Mouse (Mus musculus) adrenal gland, postnatal 10 days (tissue): ENCODE measurements at regions not wholly inside any gene's neighbourhood (a gene's known extent, or its start where the extent isn't known, plus 50 kb on each side); places are given as distances from the start of the nearest gene placed in this dataset.

Experiments
- DNase-seq: peaks from one replicate; pipeline ENCODE4 v3.0.0; 2021; ENCODE audit warnings: mixed read lengths

DNA sequence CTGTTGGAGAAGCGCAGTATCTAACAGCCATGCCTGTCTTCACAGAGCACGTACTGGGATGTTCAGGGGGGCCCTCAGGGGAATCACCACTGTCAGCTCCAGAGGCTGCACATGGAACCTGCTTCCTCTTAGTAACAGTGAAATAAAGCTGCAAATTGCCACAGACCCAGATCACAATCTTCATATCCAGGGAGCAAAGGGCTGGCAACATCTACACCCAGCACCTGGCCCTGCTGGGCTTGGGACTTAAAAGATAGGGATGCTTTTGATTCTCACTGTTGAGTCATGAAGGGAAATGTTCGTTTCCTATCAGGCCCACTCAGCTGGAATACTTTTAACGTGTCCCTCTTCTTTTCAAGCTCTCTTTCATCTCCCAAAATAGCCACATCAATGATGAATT, 322.4 kb upstream of the Trib2 start:
- DNase-seq, result no peak

DNA sequence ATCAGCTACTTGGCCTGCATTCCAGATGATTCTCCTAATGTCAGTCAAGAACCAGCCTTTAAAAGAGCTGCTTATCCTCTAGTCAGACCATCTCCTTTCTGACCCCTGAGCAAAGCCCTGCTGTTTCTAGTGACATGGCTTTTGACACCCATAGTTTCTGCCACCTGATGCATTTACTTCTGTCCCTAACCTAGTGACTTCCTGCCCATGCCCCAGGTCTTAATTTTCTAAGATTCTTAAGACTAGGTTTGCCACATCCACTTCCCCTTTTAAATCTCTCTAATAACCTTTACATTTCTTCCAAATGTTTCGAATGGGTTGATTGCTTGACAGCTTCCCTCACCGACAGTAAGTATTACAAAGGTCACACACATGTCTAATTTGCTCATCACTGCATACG, 321.1 kb upstream of the Trib2 start:
- no peak for DNase-seq

DNA sequence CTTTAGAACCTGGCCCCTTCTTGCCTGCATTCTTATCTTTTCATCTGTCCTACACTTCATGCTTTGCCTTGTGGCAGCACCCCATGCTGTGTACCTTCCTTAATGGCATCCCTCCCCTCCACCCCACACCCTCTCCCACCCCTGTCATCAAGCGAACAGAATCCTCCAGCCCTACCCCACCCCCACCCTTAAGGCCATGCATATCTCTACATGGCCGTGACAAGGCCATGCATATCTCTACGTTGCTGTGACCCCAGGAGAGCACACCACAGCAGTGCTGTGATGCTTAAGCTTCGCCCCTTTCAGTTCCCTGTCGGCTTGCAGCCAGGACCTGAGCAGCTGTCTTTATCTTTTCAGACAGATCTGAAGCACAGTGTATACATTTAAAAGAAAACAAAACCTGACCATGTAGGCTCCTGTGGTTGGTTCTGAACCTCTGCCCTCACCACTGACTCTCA, 319.5 kb upstream of the Trib2 start:
- DNase-seq, result no peak

DNA sequence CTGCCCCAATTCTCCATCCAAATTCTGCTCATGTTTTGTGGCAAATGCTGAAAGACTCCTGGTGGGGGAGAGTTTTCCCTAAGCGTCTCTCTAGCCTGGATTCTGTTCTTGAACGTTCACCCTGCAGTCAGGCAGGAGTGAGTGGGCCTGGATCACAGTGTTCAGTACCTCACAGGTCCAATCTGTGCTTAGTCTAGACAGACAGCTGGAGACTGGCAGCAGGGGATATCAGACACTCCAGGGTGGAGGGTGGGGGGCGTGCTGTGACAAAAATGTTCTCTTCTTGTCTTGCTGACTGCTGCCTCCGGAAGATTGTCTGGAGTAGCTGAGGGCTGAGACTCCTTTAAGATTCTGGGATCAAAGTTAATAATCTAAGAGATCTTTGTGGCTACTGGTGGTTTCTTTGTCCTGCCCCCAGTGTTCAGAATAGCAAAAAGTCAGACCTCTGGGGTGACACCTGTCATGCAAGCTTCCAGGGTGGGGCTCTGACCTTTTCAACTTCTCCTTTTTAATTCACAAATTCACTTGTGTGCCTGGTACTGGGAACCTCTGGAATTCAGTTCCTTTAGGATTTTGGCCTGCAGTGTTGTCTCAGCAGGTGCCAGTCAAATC, 319.0 kb upstream of the Trib2 start:
- DNase-seq, result no peak

DNA sequence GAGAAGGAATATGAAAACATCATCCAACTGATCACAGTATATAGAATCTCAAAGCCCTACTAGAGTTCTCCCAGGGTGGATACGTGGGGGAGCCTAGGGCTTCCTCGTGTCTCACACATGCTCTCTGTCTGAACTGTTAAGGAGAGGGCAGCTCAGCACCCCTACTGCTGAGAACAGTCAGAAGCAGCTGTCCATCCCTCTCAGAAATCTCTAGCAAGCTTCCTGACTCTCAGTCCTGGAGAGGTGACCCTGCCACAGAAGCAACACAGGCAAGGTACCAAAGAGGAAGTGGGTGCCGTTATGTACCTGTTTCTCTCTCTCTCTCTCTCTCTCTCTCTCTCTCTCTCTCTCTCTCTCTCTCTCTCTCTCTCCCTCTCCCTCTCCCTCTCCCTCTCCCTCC, 317.7 kb upstream of the Trib2 start:
- DNase-seq, result no peak

DNA sequence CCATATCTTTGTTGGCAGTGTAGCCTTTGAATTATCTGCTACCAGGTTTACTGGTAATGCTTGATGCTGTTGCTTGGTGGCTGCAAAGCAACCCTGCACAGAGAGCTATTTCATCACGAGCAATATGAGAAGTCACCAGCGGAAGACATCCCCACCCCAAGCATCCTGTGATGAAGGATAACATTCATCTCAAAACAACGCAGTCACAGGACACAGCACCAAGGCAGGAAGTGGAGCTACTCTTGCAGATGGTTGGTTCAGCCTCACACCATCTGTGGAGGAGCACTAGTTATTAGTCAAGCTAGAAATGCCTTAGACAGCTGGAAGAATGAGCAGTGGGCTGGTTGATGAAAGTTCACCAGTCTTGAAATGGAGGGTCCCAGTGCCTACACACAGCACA, 316.5 kb upstream of the Trib2 start:
- no peak for DNase-seq

DNA sequence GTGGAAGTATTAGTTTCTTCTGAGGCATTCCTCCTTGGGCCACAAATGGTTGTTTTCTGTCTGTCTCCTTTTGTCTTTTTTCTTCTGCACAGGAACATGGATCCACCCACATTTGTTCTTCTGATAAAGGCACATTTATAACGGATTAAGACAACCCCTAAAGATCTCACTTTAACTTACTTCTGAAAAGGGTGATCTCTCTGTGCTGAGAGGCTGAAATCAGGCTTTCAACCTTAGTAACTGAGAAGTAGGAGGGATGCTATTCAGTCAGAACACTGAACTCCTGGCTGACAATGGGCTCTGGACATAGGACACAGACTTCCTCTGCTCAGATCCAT, 315.0 kb upstream of the Trib2 start:
- DNase-seq, result no peak

DNA sequence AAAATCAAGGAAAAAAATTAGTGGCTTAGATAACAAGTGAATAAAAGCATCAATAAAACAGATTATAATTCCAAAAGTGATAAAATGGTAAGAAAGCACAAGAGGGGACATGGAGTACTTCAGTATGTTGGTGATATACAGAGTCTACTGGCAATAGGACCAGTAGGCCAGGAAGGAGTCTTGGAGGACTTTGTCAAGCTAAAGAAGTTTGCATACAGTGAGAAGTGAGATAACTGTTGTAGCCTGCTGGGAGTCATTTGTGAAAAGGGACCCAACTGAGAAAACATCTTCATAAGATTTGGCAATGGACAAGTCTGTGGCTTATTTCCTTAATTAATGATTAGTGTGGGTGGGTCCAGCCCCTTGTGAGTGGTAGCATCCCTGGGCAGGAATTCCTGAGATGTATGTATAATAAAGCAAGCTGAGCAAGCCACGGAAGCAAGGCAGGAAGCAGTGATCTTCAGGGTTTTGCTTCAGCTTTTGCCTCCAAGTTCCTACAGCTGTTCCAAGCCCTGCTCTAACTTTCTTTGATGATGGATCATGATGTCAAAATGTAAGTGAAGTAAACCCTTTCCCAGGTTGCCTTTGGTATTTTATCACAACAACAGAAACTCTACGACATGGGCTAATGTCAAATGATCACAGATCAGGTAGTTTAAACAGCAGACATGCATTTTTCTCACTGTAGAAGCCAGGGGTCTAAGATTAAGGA, 314.5 kb upstream of the Trib2 start:
- DNase-seq, result no peak

DNA sequence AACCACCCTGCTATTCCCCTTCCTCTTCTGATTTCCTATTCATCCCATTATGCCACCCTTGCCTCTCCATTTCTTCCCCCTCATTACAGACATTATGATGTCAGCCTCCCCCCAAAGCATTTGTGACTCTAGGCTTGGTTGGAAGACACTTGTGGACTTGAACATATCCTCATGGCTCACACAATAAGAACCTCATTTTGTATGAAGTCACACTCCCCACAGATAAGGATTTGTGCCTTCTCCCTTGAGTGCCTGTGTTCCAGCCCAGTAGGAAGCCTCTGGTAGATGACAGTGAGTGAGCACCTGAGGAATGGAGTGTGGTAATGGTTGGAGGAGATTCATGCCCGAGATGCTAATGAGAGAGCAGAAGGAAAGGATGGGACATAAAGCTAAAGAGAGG, 313.9 kb upstream of the Trib2 start:
- DNase-seq, result no peak

DNA sequence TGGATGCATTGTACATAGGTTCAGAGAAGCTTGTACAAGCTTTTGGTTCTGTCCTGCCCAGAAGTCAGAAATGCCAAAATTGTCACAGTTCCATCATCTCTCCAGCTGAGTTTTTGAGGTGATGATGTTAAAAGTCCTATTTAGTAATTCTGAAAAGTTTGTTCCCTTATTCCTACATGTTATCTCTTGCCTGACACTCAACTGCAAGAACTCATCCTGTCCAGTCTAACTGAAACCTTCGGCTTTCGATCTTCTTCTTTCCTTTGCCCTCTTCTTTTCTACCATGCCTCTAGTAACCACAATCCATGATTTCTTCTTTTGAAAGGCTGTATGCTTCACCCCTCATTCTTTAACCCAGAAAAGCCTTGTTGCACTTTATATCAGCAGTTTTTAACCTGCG, 313.2 kb upstream of the Trib2 start:
- DNase-seq, result no peak

DNA sequence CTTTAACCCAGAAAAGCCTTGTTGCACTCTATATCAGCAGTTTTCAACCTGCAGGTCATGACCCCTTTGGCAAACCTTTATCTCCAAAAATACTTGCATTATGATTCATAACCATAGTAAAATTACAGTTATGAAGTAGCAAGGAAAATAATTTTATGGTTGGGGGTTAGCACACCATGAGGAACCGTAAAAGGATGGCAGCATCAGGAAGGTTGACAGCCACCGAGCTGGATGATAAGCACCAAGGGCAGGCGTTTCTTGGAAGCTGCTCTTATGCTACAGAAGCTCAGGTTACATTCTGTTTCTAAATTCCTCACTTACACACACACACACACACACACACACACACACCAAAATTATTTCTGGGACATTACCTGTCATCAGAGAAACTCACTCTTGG, 312.5 kb upstream of the Trib2 start:
- no peak for DNase-seq

DNA sequence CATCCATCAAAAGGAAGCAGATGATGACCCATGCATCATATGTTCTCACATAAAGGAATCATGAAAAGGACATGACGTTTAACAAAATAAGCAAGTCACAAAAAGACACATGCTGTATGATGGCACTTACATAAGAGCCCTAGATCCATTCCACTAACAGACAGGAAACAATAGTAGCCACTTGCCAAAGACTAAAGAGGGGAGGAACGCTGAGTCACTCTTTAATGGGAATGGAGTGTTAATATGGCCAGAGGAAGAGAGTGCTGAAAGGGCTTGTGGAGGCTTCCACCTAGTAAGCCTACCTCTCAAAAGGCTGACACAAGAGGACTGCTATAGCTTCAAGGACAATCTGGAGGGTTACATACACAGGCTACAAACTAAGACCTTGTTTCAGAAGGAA, 308.2 kb upstream of the Trib2 start:
- DNase-seq, result no peak

DNA sequence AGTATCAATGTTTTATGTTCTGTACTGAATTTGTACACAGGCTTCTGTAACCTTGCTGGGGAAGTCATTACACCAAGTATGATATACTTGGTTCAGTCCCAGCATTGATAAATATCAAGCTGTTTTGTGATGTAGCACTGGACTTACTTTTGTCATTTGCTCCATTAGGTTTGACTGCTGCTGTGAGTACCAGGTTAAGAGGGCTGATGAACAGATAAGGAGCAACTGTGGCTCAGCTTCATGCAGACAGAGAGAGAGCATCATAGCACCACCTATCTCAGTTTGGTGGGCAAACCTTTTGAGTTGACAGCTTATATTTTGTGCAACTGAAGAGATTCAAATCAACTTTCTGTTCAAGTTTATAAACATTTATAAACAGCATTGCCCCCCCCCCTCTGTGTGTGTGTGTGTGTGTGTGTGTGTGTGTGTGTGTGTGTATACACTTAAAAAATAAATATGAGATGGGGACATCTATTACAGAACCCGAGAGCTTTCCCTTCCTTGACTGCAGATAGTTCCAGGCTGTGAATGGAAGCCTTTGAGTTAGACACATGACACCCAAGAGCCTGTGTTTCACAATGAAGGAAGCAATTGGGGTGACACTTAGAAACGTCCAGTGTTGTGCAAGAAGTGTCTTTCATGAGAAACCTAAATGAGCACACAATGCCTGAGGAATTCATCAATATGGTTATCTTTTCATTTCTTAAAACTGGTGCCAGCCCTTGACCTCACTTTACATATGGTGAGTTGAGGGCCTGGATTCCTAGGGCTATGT, 305.8 kb upstream of the Trib2 start:
- DNase-seq, result no peak

DNA sequence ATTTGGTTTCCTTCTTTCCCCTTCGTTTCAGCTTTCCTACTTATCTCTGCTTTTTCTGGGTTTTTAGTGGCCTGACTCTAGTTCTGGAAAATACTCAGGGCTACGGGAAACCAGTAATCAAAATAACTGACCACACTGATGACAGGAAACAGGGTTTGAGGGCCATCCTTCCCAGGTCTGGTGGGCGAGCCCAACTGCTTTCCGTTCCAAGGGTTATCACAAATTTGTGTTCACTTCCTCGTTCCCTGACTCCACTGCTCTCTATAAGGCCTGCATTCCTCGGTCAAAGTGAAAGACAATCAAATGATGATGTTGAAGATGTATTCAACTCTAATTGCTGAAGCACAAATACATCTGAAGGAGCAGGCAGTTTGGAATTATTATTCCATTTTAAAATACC, 305.1 kb upstream of the Trib2 start:
- DNase-seq, result no peak

DNA sequence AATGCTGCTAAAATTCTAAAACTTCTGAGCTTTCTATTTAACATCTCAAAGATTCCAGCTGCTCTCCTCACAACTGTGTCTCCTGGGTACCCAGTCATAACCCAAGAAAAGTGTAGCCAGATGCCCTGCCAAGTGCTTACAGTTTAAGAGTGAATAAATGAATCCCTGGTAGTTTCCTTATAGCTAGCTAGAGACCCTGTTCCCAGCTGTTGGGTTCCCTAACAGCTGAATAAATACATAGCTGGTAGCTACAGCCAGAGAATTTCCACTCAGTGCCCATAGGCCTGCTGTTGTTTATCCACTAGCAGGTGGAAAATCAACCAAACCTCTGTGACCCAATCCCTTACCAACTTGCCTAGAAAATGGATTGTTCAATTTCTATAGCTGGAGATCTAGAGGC, 302.0 kb upstream of the Trib2 start:
- DNase-seq, result no peak

DNA sequence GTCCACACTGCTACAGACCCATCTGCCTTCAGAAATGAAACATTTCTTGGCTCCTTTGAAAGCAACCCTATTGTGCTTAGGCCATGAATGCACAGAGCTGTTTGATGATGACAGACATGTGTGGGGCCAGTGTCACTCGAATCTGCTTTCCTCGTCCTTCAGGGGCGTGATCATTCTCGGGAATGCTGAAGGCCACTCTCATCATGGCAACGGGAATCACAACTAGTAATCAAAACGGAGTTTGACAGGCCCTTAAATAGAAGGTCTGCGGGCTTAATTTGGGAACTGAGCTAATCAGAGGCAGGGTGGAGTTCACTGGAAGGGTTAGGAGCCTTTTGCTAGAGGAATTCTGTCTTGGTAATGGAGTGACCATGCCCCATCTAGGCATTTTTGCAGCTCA, 290.2 kb upstream of the Trib2 start:
- DNase-seq, result no peak

DNA sequence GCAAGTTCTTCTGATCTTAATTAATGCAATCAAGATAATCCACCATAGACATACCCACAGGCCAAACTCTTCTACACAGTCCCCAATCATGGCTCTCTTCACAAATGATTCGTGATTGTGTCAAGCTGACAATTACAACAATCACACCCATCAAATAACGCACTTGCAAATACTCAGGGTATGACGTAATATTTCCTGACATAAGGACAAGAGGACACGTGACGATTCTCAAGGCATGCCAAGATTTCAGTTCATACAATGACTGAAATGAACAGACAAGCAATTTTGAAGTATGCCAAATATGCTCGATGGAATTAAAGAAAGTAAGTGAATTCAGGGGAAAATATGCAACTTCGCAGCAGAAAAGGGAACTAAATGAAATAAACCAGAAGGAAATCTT, 282.1 kb upstream of the Trib2 start:
- DNase-seq, result no peak

DNA sequence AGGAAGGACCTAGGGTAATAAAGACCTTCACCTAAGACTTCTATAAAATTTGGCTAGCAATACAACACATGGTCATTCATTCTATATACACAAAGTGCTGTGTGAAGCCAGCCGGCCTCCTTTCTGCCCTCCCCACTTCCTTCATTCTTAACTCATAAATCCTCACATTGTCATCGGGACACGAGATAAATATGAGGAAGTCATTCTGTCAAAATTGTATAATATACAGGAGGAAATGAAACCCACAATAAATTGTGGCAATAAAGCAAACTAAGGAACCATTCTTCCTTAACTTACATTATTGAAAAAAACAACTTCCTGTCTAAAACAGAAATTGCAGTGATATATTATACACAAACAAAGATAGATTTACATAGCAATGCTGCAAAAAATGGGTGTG, 275.9 kb upstream of the Trib2 start:
- no peak for DNase-seq

DNA sequence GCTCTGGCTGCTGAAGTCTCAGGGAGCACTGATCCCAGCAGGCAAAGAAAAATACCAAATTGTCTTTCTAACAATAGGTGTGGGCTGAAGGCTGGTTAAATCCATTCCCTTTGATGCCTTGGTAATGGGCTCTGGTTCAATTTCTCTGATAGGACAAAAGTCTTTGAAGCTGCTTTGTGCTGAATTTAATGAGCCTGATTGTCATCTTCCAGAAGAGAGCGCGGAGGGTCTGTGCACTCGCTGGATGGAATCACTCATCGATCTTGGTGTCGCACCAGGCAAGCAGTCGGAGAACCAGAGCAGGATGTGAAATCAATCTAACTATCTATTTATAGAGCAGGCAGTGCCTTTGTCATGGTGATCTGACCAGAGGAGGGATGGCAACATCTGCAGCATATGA, 274.6 kb upstream of the Trib2 start:
- DNase-seq, result no peak

DNA sequence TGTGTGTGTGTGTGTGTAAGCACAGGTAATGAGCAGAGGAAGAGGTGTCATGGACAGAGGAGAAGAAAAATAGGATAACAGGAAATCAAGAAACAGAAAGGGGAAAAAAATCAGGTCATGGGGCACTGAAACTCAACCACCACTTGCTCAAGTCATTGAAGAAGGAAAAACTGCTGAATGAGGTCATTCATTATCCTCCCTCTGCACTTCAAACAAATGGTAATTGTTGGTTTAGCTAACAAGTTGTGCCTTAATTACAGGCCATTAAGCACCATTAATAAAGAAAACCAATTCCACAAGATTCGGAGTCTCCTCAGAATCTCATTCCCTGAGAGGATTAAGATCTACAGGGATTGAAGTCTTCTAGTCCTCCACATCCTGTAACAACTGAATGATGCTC, 266.5 kb upstream of the Trib2 start:
- DNase-seq, result no peak

DNA sequence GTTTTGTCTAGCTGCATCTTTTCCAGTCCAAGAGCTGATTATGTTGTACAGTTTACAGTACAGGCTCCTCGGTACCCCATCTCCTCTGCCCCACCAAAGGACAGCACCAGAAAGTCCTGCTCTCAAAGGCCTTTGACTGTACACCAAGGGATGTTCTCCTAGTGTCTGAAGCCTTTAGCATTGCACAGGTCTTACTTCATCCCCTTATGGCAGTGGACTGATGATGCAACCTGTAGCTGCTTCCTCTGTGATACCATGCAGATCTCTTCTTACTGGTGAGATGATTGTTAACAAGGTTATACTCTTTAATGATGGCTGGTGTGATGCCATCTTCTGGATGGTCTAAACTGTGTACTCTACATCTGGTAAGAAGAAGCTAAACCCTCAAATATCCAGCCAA, 260.5 kb upstream of the Trib2 start:
- no peak for DNase-seq

DNA sequence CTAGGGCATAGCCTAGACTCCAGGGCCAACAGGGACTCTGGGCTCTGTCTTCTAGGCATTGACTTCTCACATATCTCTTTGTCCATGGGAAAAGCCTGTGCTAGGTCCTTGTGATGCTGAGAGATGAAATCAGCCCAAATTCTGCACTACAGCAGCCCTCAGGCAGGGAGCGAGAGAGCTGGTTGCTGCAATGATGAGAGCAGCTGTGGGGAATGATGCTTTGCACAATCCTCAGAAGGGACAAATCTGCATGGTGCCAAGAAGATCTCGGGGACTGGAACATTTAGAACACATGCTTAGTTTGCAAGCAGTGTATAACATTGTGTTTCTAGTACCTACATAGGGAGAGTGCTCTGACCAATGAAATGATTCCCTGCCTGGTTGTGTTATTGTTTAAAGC, 259.2 kb upstream of the Trib2 start:
- DNase-seq, result no peak

DNA sequence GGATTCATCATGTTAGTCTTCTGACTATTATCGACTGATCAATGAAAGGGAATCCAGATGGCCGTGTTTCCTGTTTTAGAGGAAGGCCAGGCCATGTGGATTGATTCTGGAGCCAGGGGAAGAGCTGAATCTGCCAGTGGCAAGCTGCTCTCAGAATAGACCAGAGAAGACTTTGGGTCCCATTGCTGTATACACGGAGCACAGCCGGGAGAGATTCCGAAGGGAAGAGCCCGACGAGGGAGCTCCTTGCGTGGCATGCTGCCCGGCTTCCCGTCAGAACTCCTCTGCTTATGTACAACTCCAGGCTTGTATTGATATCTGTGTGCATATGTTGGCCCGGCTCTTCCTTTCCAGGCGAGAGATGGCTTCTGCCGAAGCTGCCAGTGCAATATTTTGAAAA, 252.2 kb upstream of the Trib2 start:
- DNase-seq, result no peak

DNA sequence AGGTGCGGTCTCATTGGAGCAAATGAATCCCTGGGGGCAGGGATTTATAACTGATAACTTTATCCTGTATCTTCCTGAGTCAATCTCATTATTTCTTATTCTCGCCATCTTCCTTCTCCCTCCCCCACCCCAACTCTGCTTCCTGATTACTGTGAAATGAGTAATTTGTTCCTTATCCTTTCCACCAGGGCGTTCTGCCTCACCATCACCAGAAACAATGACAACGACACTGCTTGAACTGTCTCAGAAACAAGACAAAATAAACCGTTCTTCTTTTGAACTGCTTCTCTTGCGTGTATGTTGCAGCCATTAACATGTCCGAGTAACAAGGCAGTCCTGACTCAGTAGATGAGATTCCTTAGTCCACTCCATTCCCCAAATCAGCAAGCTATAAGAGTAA, 246.0 kb upstream of the Trib2 start:
- no peak for DNase-seq
